Mouse (Mus musculus): Measurements from ENCODE around the gene Rgp1.
"Not testable (repeated sequence)": the region's sequence is repeated elsewhere in the genome, so short reads cannot be mapped to it uniquely, and the experiment has no call there.

Gene Rgp1

GRCm38 (mm10) chr4:43578376-43579204 is at the start of gene Rgp1, which contains the start of gene Gba2:
TSS of gene Rgp1 (plus strand) at chr4:43578715.
TSS of gene Gba2 (minus strand) at chr4:43578873.
- peak; percentile 85 for DNase-seq

DNA sequence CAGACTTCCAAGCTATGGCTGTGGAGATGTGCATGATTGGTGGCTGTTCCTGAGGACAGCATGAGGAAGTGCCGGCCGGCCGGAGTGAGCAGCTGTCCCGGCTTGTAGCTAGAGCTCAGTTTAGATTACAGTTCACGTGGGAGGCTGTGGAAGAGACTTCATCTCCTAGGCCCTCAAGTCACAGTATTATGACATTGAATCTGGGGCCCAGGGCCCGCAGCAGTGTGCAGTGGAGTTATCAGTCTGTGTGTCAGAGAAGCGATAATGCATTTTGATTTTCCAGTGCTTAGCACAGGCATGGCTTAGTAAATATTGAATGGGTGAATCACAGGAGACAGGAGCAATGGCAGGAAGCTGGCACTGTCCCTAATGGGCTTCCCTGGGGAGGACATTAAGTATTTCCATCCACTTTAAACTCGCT is 48.4 kb upstream of the Rgp1 start:
- DNase-seq = no peak

DNA sequence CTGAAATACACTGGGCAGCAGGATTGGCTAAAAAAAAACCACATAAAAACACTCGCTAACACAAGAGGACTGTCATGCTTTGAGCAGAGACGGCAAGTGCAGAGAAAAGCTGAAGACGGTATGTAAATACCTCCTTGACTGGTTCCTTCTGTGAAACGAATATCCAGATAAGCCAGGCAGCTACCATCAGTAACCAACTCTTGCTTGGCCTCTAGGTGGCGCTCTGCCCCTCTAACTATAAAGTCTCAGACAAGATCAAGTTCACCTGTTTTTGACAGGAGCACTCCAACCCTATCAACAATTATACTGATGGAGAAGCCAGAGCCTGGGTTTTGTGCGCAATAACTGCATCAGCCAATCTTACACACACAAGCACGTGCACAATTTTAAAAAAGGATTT is 47.9 kb upstream of the Rgp1 start:
- peak; percentile 80 for DNase-seq

DNA sequence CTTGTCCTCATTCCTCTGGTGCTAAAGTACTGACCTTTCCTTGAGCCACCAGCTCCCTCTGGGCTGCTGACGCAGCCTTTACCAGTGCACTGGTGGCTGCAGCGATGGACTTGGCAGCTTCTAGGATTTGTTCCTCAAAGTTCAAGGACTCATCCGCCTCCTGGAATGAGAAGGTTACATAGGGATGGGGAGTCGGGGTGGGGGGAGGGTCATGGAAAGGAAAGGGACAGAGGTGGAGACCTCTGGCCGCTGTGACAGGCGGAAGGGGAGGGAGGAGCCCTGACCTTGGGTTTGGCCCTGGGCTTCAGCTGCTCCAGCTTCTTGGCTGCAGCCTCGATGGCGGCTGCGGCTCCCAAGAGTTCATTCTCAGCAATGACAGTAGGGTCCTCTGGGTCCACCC is 45.2 kb upstream of the Rgp1 start:
- no peak for DNase-seq

DNA sequence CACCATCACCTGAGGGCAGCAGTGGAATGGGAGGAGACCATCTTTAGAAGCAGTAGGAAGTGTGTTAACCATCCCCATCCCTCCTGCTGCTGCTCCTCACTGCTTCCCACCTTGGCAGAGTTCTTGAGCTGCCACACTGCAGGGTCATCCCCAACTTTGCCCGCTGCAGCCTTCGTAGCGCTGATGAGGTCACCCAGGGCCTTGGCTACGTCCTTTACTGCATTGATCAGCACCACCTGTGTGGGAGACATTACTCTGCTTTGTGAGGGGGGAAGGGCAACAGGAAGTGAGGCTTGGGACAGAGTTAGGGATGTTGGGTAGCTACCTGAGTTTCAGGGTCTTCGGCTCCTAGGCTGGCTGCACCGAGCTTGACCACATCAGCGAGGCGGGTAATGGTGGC is 42.9 kb upstream of the Rgp1 start:
- DNase-seq = no peak

DNA sequence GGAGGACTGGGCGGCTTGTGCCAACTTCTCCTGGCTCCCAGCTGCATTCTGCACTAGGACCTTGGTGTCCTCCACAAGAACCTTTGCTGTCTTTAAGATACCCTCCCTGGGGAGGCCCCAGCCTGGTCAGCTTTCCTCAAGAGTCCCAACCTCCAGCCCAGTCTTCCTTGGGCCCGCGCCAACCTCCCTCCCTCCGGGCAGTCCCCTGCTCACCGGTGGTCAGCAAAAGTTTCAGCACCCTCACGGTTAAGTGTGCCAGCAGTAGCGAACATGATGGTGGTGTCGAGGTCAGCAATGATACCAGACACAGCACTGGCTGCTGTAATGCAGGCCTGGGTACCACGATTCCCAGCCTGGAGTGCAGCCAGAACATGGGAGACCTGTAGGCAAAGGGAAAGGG is 42.5 kb upstream of the Rgp1 start:
- no peak for DNase-seq

DNA sequence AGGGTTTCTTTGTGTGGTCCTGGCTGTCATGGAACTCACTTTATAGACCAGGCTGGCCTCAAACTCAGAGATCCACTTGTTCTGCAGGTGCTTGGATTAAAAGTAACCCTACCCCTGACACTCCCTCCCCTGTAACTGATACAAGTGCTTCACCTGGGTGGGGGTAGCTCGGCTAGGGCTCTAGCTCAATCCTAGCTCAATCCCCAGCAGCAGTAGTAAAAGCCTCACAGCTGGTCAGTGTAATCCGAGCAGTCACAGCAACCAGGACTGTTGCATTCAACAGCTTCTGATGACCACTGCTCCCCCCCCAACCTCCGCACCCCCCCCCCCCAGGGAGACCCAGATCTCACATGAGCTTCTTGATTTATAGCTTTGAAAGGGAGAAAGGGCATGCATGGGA is 36.5 kb upstream of the Rgp1 start:
- DNase-seq = no peak

DNA sequence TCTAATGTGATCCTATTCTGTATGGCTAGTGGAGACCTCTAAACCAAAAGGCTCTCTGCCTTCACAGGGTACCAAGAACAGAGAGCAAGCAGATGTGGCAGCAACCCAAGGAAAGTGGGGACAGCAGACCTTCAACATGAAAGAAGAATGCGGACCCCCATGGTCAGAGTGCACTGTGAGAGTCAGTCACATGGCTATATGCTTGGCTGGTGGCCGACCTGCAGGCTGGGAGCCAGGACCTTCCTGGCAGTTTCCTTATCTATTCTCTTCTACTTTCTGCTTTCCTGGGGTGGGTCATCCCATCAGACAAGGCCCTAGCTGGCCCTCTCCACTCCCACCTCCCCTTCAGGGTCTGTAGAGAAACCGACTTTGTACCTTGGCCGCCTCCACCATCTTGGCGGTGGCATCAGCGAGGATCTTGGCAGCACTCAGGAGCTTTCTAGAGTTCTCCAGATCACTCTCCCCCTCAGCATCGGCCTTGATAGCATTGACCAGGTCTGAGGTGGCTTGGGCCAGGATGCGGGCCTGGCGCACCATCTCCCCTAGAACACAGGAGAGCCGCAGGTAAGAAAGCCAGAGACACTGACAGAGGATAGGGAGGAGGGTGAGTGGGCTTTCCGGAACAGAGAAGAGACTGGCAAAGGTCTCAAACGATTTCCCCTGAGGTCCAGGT is 32.0 kb upstream of the Rgp1 start:
- no peak for DNase-seq

- DNase-seq = no peak
Observed at GRCm38 (mm10) chr4:43547160-43547559, 31.4 kb upstream of the Rgp1 start.

- DNase-seq = no peak
Observed at GRCm38 (mm10) chr4:43549055-43549454, 29.5 kb upstream of the Rgp1 start.

DNA sequence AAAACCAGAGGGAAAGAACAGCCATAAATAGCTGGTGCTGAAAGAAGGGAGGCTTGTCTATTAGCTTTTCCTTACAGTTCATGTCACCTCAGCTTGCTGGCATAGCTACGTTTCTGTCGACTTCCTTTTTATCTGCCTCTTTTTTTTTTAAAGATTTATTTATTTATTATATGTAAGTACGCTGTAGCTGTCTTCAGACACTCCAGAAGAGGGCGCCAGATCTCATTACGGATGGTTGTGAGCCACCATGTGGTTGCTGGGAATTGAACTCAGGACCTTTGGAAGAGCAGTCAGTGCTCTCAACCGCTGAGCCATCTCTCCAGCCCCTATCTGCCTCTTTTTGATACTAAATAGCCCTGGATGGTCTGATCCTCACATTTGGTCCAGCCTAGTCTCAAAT is 26.7 kb upstream of the Rgp1 start:
- DNase-seq = not testable (repeated sequence)

DNA sequence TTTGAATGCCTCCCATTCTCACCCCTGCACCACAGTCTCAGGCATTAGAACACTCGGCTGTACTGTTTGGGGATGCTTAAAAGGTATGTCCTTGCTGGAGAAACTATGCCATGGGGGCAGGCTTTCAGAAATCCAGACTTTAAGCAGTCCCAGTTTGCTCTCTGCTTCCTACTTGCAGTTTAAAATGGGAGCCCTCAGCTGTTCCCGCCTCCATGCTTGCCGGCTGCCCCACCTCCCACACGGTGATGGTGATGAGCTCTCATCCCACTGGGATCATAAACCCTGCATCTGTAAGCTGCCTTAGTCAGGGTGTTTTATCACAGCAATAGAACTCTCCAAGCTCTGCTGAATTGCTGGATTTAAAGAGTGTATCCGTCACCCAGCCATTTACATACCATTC is 26.1 kb upstream of the Rgp1 start:
- no peak for DNase-seq

DNA sequence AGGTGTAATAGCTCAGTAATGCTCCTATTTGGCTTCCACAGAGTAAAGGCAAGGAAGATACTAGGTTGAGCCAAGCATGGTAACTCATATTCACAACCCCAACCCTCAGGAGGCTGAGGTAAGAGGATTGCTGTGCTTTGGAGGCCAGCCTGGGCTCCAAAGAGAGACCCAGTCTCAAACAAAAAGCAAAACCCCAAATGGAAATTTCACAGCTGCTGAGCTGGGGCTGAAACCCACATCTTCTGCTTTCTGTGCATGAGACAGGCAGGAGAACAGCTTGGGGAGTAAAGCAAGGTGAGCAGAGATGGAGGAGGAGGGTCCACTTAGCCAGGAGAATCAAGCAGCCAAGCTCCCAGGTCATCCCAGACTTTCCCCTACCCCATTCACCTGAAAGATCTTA is 24.6 kb upstream of the Rgp1 start:
- DNase-seq = no peak

- DNase-seq = no peak
Observed at GRCm38 (mm10) chr4:43555926-43556325, 22.6 kb upstream of the Rgp1 start.

DNA sequence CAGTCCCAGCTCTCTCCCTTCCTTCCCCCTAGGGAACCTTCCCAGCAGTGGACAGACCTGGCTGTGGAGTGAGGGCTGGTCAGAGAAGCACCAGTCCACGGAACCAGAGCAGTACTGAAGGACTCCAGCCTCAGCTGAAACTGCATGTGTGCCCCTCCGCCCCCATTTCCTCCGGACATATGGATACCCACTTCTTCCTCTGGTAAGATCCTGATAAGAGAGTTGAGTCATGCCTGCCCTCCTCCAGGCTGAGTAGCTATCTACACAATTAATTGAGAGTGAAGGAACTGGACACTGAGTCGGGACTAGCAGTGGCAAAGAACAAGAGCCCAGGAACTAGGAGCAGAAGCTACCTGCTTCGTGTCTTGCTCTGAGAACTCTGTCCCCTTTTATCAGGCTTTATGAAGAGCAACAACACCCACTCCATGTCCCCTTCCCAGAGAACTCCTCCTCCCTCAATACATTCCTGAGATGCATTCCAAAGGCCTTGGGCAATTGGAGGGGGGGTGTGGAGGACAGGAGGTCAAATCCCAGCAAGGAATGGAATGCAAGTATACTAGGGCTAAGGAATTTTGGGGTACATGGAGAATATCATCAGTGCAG is 20.4 kb upstream of the Rgp1 start:
- DNase-seq = no peak

DNA sequence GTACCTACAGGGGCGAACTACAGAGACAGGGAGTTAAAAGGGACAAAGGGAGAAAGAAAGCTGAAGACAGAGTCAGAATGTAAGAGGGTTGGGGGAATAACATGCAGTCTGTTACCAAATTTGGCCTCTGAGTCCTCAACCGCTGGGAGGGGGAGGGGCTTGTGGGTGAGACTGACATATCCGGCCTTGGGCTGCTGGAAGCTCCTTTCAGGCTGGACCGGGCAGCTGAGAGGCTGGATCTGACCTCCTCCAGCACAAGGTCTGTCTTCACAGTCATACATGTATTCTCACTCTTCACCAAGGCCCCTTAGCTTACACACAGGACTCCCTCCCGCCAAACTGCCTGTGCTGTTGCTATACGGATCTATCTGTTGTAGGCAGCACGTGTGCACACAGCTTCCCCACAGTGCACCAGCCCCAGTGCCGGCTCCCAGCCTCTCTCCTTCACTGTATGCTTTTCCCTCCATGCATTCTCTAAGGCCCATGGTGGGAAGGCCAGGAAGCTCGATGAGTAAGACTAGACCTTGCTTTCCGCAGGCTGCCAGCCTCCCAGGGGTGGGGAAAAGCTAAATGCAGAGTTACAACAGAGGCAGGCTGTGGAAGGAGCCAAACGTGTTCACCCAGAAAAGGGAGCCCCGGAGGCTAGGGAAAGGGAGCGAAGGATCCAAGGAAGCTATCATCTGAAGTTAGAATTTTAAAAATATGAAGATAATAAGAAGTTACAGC is 19.7 kb upstream of the Rgp1 start:
- DNase-seq = peak; percentile 75

DNA sequence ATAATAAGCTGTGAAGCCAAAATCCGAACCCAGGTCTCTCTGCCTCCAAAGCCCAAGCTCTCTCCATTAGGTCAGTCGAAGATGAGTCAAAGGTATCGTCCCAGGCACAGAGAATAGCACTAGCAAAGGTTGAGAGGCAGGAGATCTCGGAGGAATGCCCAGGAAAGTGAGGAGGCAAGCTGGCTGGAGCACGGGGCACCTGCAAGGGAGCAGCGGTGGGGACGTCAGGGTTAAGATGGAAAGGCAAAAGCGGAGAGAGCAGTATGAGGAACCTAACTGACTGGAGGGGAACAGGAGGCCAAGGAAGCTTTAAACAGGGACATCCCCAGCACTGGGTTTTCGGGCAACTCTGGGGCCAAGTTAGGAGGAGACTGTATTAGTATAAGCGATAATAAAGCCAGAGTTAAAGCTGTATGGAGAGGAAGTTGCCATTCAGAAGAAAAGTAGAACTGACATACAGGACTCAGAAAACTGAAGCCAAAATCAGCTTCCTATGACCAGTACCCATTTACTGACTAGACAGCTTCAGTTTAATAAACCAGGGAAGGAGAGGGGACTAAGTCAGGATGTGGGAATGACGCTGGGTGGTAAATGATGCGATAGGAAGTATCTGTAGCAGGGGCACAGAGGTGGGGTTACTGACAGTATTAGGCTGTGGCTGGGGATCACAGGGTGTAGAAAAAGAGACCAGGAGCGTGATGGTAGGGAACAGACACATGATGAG is 18.8 kb upstream of the Rgp1 start:
- DNase-seq = no peak

DNA sequence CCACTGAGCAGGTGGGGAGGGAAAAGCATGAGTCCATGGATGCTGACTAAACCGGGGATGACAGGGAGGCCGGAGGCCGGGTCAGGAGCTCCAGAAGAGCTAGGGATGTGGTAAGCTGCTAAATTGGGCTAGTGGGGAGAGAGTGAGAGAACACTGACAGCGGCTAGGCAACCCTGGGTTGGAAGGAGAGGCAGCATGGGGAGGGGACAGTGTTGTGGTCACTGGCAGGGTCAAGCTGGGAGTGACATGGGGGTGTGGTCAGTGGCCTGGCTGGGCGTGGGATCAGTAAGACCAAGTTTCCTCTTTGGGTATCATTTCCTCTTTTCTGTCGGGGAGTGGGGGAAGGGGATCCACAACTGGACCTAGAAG is 18.3 kb upstream of the Rgp1 start:
- peak; percentile 8 for DNase-seq

DNA sequence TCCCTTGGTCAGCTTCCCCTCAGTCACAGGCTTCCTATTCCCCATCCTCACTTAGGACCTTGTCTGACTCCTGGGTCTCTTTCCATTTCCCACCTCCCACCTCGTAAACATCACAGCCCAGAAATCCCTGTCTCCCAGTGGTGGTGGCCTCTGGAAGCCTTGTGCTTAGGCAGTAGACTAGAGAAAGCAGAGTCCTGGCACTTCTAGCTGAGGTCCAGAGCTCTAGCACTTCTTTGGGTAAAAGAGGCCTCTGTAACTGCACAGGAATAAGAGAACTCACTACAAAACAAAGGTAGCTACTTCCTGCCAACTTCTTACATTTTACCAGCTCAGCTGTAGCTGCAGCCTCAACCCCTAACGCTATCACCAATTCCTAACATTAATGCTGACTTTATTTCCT is 17.5 kb upstream of the Rgp1 start:
- DNase-seq = peak; percentile 29

DNA sequence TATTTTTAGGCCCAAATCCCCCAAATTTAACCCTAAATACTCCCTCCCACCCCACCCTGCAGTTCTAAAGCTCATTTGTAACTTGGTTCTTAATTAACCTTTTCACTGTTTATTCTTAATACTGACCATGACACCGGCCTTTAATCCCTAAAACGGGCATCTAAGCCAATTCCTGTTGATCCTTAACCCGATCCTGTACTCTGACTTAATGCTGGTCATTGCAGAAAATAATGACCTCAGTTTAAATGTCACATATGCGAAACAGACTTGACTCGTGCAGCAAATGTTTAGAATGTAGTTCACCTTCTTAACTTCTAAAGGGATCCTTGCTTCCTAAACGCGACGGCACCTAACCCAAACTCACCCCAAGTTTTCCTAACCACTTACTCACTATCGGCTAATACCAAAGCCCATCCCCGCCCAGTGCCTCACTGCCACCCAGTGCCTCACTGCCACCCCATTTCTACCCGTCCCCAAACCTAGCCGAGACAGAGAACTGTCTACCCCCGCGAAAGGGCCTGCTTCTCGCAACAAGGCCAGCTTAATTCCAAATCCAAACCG is 17.0 kb upstream of the Rgp1 start:
- no peak for DNase-seq

GRCm38 (mm10) chr4:43561997-43562768 is 16.3 kb upstream of the Rgp1 start, which contains the start of the genes Creb3 and Tln1:
TSS of gene Creb3 (plus strand) at chr4:43562332.
TSS of gene Tln1 (minus strand) at chr4:43562691.
- DNase-seq = peak; percentile 94
